In the genomic region with DNA sequence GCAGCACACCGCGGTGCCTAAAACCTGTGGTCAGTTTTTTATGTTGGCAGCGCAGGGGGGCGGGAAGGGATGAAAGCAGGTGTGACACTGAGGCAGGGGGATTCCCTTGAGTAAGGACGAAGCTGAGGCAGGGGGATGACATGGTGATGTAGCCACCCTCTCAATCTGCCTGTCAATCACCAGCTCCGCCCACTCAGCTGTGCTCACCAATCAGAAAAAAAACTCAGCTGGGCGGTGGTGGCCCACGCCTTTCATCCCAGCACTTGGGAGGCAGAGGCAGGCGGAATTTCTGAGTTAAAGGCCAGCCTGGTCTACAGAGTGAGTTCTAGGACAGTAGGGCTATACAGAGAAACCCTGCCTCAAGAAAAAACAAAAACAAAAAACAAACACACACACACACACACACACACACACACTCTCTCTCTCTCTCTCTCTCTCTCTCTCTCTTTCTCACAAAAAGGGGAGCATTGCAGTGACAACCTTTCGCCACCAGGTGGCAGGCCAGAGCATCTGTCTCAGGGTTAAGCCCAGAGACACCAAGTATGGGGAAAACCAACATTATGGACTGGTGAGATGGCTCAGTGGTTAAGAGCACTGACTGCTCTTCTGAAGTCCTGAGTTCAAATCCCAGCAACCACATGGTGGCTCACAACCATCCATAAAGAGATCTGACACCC, we compare ENCODE assay signal across 10 mouse cellular contexts. TPM values are rescaled to one million over a fixed set of nuclear protein-coding genes. Genes with fewer than 3 reads are reported as not detected.
DNase-seq lines count a peak whose midpoint lies in the region; ATAC-seq lines count a peak whose summit lies in the region.
"Not testable (repeated sequence)": the region's sequence is repeated elsewhere in the genome, so short reads cannot be mapped to it uniquely, and the experiment has no call there.
"Had no signal": no experiment of that assay in that cellular context is flagged by ENCODE, and none has a peak within 500 bp of the region (broad histone marks: within the 10 kb centered on the region; RNA-seq: fewer than 3 reads in every experiment).

No protein-coding gene starts in this region.

- not testable (repeated sequence) for H3K9me3 ChIP-seq in midbrain, embryonic 14.5 days (ENCODE audit: control insufficient read depth, low read length)

- H3K27ac ChIP-seq in midbrain, embryonic 14.5 days (replicated peaks; ENCODE audit: low read depth, low read length): not testable (repeated sequence)

- H3K4me3 ChIP-seq in midbrain, embryonic 14.5 days (replicated peaks; ENCODE audit: low read depth, low read length): not testable (repeated sequence)

- DNase-seq in 3134 (ENCODE audit: extremely low read depth, insufficient read length, low spot score): peak; percentile 52
- peak; percentile 72 to 92 for DNase-seq in adrenal gland, adult (ENCODE audit: inconsistent age in 2 of 2, low spot score in 1 of 2)
- DNase-seq in cerebellum, postnatal 4 days (ENCODE audit: low spot score in 2 of 2): peak; percentile 51 to 70
- DNase-seq in gastrocnemius, postnatal 10 days: peak; percentile 81
- peak; percentile 80 for DNase-seq in kidney, adult 18-20 months
- peak; percentile 64 for DNase-seq in left cerebral cortex, postnatal 4 days
- peak; percentile 75 for DNase-seq in midbrain, embryonic 14.5 days
- DNase-seq in spleen, adult 18-20 months: peak; percentile 75 to 86

- H3K4me1 ChIP-seq in midbrain, embryonic 14.5 days (ENCODE audit: control insufficient read depth, insufficient read depth, low read length): not testable (repeated sequence)

- H3K9ac ChIP-seq in midbrain, embryonic 14.5 days (replicated peaks; ENCODE audit: low read length): not testable (repeated sequence)

- H3K4me2 ChIP-seq in midbrain, embryonic 14.5 days (ENCODE audit: low read length): not testable (repeated sequence)

- WGBS in midbrain, embryonic 14.5 days: 77% methylated on average over 10 of the region's 10 CpGs

- H3K27me3 ChIP-seq in midbrain, embryonic 14.5 days (ENCODE audit: control insufficient read depth, insufficient read depth, low read length): not testable (repeated sequence)

- not testable (repeated sequence) for H3K36me3 ChIP-seq in midbrain, embryonic 14.5 days (ENCODE audit: control insufficient read depth, insufficient read depth, low read length)

- intact Hi-C loops in left cerebral cortex, postnatal 4 days (cut with DNase I): not testable (repeated sequence)

- not testable (repeated sequence) for ATAC-seq in midbrain, embryonic 14.5 days (ENCODE audit: low FRiP score, low TSS enrichment)

RNA-seq across cellular contexts. Expression of gene Pum2, which starts 35.4 kb away (rescaled TPM):
- 10 to 100 TPM; 80.7 to 98.1 TPM for total RNA-seq in gastrocnemius, postnatal 10 days (2021)
- total RNA-seq in left cerebral cortex, postnatal 4 days (2021): 100 to 1,000 TPM; 183 to 192 TPM
- polyA plus RNA-seq in midbrain, embryonic 14.5 days (2014; fragmentation: Nextera tagmentation; extraction: Ambion mirVana): 69.9 and 83.5 TPM in 2 replicates

RNA-seq across cellular contexts. Expression of gene Slc7a15, which starts 39.7 kb away (rescaled TPM):
- not detected for total RNA-seq in gastrocnemius, postnatal 10 days (2021)
- not detected for total RNA-seq in left cerebral cortex, postnatal 4 days (2021)
- polyA plus RNA-seq in midbrain, embryonic 14.5 days (2014; fragmentation: Nextera tagmentation; extraction: Ambion mirVana): not detected in 2 replicates
- polyA plus RNA-seq: hindbrain, embryonic 13.5 days; neural tube, embryonic 15.5 days had no signal
